Mouse (Mus musculus) ovary, postnatal 14 days (tissue): Measurements from ENCODE around the gene Tmem121b.
A peak's percentile ranks its signal among the peaks of the same experiment; 100 is the strongest.

Experiments
- DNase-seq: peaks from one replicate; pipeline ENCODE4 v3.0.0; 2022; ENCODE audit warnings: low spot score

Gene Tmem121b

GRCm38 (mm10) chr6:120493374-120494181 lies at the start of gene Tmem121b:
Tmem121b (minus strand) TSS chr6:120493807.
- DNase-seq = peak; percentile 56

GRCm38 (mm10) chr6:120542061-120542460 lies 48.5 kb upstream of the Tmem121b start:
- no peak for DNase-seq

GRCm38 (mm10) chr6:120541386-120541785 lies 47.8 kb upstream of the Tmem121b start:
- no peak for DNase-seq

GRCm38 (mm10) chr6:120539781-120540231 lies 46.2 kb upstream of the Tmem121b start:
- DNase-seq = no peak

- peak; percentile 64 for DNase-seq
Measured at GRCm38 (mm10) chr6:120539132-120539759, 45.6 kb upstream of the Tmem121b start.

GRCm38 (mm10) chr6:120536337-120536736 lies 42.7 kb upstream of the Tmem121b start:
- DNase-seq = no peak

- DNase-seq = no peak
Measured at GRCm38 (mm10) chr6:120532594-120532993, 39.0 kb upstream of the Tmem121b start.

GRCm38 (mm10) chr6:120531020-120531965 lies 37.7 kb upstream of the Tmem121b start, which contains the start of gene Hdhd5:
Hdhd5 (minus strand) TSS chr6:120531319.
- peak; percentile 83 for DNase-seq

GRCm38 (mm10) chr6:120529123-120529522 lies 35.5 kb upstream of the Tmem121b start:
- no peak for DNase-seq

- no peak for DNase-seq
Measured at GRCm38 (mm10) chr6:120524796-120525195, 31.2 kb upstream of the Tmem121b start.

- DNase-seq = no peak
Measured at GRCm38 (mm10) chr6:120519647-120520046, 26.0 kb upstream of the Tmem121b start.

GRCm38 (mm10) chr6:120517311-120517710 lies 23.7 kb upstream of the Tmem121b start:
- DNase-seq = no peak

- no peak for DNase-seq
Measured at GRCm38 (mm10) chr6:120516879-120517278, 23.3 kb upstream of the Tmem121b start.

GRCm38 (mm10) chr6:120516422-120516821 lies 22.8 kb upstream of the Tmem121b start:
- DNase-seq = no peak

- DNase-seq = no peak
Measured at GRCm38 (mm10) chr6:120511212-120511611, 17.6 kb upstream of the Tmem121b start.

- DNase-seq = no peak
Measured at GRCm38 (mm10) chr6:120510425-120510824, 16.8 kb upstream of the Tmem121b start.

- DNase-seq = no peak
Measured at GRCm38 (mm10) chr6:120509975-120510374, 16.4 kb upstream of the Tmem121b start.

- DNase-seq = no peak
Measured at GRCm38 (mm10) chr6:120508645-120509044, 15.0 kb upstream of the Tmem121b start.

GRCm38 (mm10) chr6:120505531-120505930 lies 11.9 kb upstream of the Tmem121b start:
- no peak for DNase-seq

- no peak for DNase-seq
Measured at GRCm38 (mm10) chr6:120504051-120504450, 10.4 kb upstream of the Tmem121b start.

- DNase-seq = no peak
Measured at GRCm38 (mm10) chr6:120496544-120496943, 2.9 kb upstream of the Tmem121b start.
